Comparison of ENCODE assay signal across 21 mouse cellular contexts in the genomic region with DNA sequence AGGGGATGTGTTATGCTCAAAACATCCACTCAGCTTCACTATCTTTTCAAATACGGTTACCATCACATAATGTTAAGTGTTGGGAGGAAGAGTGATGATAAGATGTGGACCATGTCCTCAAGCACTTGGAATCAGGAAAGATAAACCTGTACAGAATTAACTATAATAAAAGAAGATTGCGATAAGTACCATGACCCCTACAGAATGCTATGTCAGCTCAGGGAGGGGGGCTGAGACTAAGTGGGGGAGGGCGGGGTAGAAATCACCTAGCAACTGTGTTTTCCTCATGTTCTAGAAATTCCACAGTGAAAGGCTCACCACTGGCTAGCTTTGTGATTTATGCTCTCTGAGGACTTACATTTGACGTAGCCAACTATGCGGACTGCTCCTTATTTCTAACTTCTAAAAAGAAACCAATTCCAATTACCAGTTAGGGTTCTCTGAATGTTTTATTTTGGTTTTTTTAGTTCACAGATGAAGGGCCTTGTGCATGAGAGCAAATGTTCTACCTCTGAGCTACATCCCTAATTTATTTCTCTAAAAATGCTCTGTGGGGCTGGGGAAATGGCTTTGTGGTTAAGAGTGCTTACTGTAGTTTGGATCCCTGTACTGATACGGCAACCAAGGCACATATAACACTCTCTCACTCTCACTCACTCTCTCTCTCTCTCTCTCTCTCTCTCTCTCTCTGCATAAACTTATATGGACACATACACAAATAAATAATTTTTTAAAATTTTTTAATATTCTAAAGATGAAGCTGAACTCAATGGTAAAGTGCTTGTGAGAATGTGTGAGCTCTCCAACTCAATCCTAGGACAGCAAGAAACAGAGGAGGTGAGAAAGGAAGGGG. TPM values are rescaled to one million over a fixed set of nuclear protein-coding genes. Genes with fewer than 3 reads are reported as not detected.
DNase-seq lines count a peak whose midpoint lies in the region; ATAC-seq and TF ChIP-seq lines count a peak whose summit lies in the region.
"Had no signal": no experiment of that assay in that cellular context is flagged by ENCODE, and none has a peak within 500 bp of the region (broad histone marks: within the 10 kb centered on the region; RNA-seq: fewer than 3 reads in every experiment).

No protein-coding gene starts in this region.

- H3K9ac ChIP-seq in heart, embryonic 15.5 days: no peak overlapping the region
- no peak overlapping the region for H3K9ac ChIP-seq in heart, embryonic 12.5 days
- no peak overlapping the region for H3K9ac ChIP-seq in lung, embryonic 16.5 days (ENCODE audit: low read length)
- H3K9ac ChIP-seq: embryonic facial prominence, embryonic 12.5 days; forebrain, postnatal 0 days; hindbrain, embryonic 15.5 days; limb, embryonic 12.5 days; liver, embryonic 13.5 days; lung, embryonic 15.5 days; midbrain, embryonic 13.5 days; neural tube, embryonic 12.5 days had no signal

- H3K4me2 ChIP-seq in heart, embryonic 15.5 days: no peak overlapping the region
- no peak overlapping the region for H3K4me2 ChIP-seq in heart, embryonic 12.5 days
- no peak overlapping the region for H3K4me2 ChIP-seq in lung, embryonic 16.5 days (ENCODE audit: low read depth, low read length)
- H3K4me2 ChIP-seq: embryonic facial prominence, embryonic 12.5 days; hindbrain, embryonic 15.5 days; limb, embryonic 12.5 days; liver, embryonic 13.5 days; lung, embryonic 15.5 days; midbrain, embryonic 13.5 days; neural tube, embryonic 12.5 days had no signal

- 0 out of 2 replicates have a peak, but pooled peaks have one; percentile 22 for ATAC-seq in heart, embryonic 15.5 days (replicated peaks; ENCODE audit: insufficient number of reproducible peaks, insufficient read depth, low FRiP score, low read depth)
- ATAC-seq in heart, embryonic 12.5 days (ENCODE audit: insufficient number of reproducible peaks, low FRiP score): no peak
- ATAC-seq in lung, embryonic 16.5 days (ENCODE audit: low read depth): 0 out of 2 replicates have a peak, but pooled peaks have one; percentile 37
- ATAC-seq: forebrain, postnatal 0 days; midbrain, embryonic 13.5 days had no signal

- peaks cover 22% of the 10 kb centered on the region for H3K4me1 ChIP-seq in heart, embryonic 15.5 days (replicated peaks)
- peaks cover 33% of the 10 kb centered on the region for H3K4me1 ChIP-seq in heart, embryonic 12.5 days (replicated peaks)
- peaks cover 2% of the 10 kb centered on the region; the same call in 1 of the 2 replicates for H3K4me1 ChIP-seq in lung, embryonic 16.5 days (replicated peaks; ENCODE audit: control insufficient read depth, insufficient read depth, low read length)
- 0 out of 2 replicates have a peak, but pooled peaks cover 3% of the 10 kb centered on the region for H3K4me1 ChIP-seq in lung, adult 2 months (ENCODE audit: control insufficient read depth, insufficient read depth, low read length)
- H3K4me1 ChIP-seq in brown adipose tissue, adult 24 weeks (ENCODE audit: control insufficient read depth, insufficient read depth, insufficient read length, low read length): no peaks in the 10 kb centered on the region
- H3K4me1 ChIP-seq: embryonic facial prominence, embryonic 12.5 days; hindbrain, embryonic 15.5 days; limb, embryonic 12.5 days; liver, embryonic 13.5 days; midbrain, embryonic 13.5 days; neural tube, embryonic 12.5 days had no signal

- DNase-seq in lung, adult 2 months: no peak
- DNase-seq in mesoderm, embryonic 11.5 days (ENCODE audit: low read depth, low spot score): peak; percentile 15
- DNase-seq in spleen, adult 18-20 months: no peak
- no peak for DNase-seq in left cerebral cortex, adult 18-20 months (ENCODE audit: low spot score in 2 of 2)
- DNase-seq: cerebellum, adult 2 months; forebrain, postnatal 0 days; kidney, adult 18-20 months; liver, embryonic 13.5 days; right cerebral cortex, postnatal 4 days; thymus, adult 2 months had no signal

- H3K27me3 ChIP-seq in heart, embryonic 15.5 days: no peaks in the 10 kb centered on the region
- no peaks in the 10 kb centered on the region for H3K27me3 ChIP-seq in heart, embryonic 12.5 days (replicated peaks)
- H3K27me3 ChIP-seq in lung, embryonic 16.5 days (ENCODE audit: control insufficient read depth, insufficient read depth, low read depth, low read length): no peaks in the 10 kb centered on the region
- H3K27me3 ChIP-seq: embryonic facial prominence, embryonic 12.5 days; hindbrain, embryonic 15.5 days; limb, embryonic 12.5 days; liver, embryonic 13.5 days; lung, embryonic 15.5 days; midbrain, embryonic 13.5 days; neural tube, embryonic 12.5 days had no signal

- no peaks in the 10 kb centered on the region for H3K9me3 ChIP-seq in heart, embryonic 15.5 days (replicated peaks)
- no peaks in the 10 kb centered on the region for H3K9me3 ChIP-seq in heart, embryonic 12.5 days (replicated peaks)
- no peaks in the 10 kb centered on the region for H3K9me3 ChIP-seq in lung, embryonic 16.5 days (ENCODE audit: control insufficient read depth, low read length)
- H3K9me3 ChIP-seq: embryonic facial prominence, embryonic 12.5 days; hindbrain, embryonic 15.5 days; limb, embryonic 12.5 days; liver, embryonic 13.5 days; lung, embryonic 15.5 days; midbrain, embryonic 13.5 days; neural tube, embryonic 12.5 days had no signal

- H3K27ac ChIP-seq in heart, embryonic 15.5 days: no peak overlapping the region
- no peak overlapping the region for H3K27ac ChIP-seq in heart, embryonic 12.5 days (ENCODE audit: poor library complexity, severe bottlenecking)
- H3K27ac ChIP-seq in lung, embryonic 16.5 days (ENCODE audit: low read length): no peak overlapping the region
- 0 out of 2 replicates have a peak overlapping the region, but pooled peaks have one; percentile 19 for H3K27ac ChIP-seq in brown adipose tissue, adult 24 weeks (replicated peaks; ENCODE audit: low read depth, low read length)
- H3K27ac ChIP-seq: embryonic facial prominence, embryonic 12.5 days; hindbrain, embryonic 15.5 days; limb, embryonic 12.5 days; liver, embryonic 13.5 days; lung, embryonic 15.5 days; midbrain, embryonic 13.5 days; neural tube, embryonic 12.5 days had no signal

- peaks cover 6% of the 10 kb centered on the region; the same call in 1 of the 2 replicates for H3K36me3 ChIP-seq in heart, embryonic 15.5 days
- H3K36me3 ChIP-seq in heart, embryonic 12.5 days: peaks cover 30% of the 10 kb centered on the region
- H3K36me3 ChIP-seq in lung, embryonic 16.5 days (ENCODE audit: control insufficient read depth, insufficient read depth, low read length): 0 out of 2 replicates have a peak, but pooled peaks cover 2% of the 10 kb centered on the region
- H3K36me3 ChIP-seq: lung, embryonic 15.5 days had no signal

- 55% methylated on average over 6 of the region's 6 CpGs for WGBS in heart, embryonic 15.5 days
- 62% methylated on average over 6 of the region's 6 CpGs for WGBS in heart, embryonic 12.5 days
- 63% methylated on average over 6 of the region's 6 CpGs for WGBS in lung, embryonic 16.5 days
- WGBS in lung, adult 2 months: 77% methylated on average over 6 of the region's 6 CpGs

- TF ChIP-seq POLR2A in lung, adult 2 months (IDR thresholded peaks at IDR 0.05; ENCODE audit: borderline replicate concordance, extremely low read depth, low read depth, low read length): no peak

- H3K4me3 ChIP-seq in heart, embryonic 15.5 days: no peak overlapping the region
- H3K4me3 ChIP-seq in heart, embryonic 12.5 days: no peak overlapping the region
- no peak overlapping the region for H3K4me3 ChIP-seq in lung, embryonic 16.5 days (ENCODE audit: low read length)
- no peak overlapping the region for H3K4me3 ChIP-seq in lung, adult 2 months (replicated peaks; ENCODE audit: extremely low read depth, low read depth, low read length)
- H3K4me3 ChIP-seq in brown adipose tissue, adult 24 weeks (ENCODE audit: insufficient read depth, low read depth, low read length): no peak overlapping the region
- H3K4me3 ChIP-seq: embryonic facial prominence, embryonic 12.5 days; hindbrain, embryonic 15.5 days; limb, embryonic 12.5 days; liver, embryonic 13.5 days; lung, embryonic 15.5 days; midbrain, embryonic 13.5 days; neural tube, embryonic 12.5 days had no signal

- TF ChIP-seq CTCF in lung, adult 2 months (IDR thresholded peaks at IDR 0.05; ENCODE audit: insufficient read depth, low read length): no peak

RNA-seq across cellular contexts. Expression of a gene that starts 27.6 kb away (rescaled TPM):
- polyA plus RNA-seq in heart, embryonic 15.5 days (2015; fragmentation: Nextera tagmentation; extraction: Ambion mirVana): 22.1 and 24.7 TPM in 2 replicates
- polyA plus RNA-seq in heart, embryonic 12.5 days (2016; fragmentation: Nextera tagmentation; extraction: Ambion mirVana): 33.4 and 36.6 TPM in 2 replicates
- polyA plus RNA-seq in lung, embryonic 16.5 days (2015; fragmentation: Nextera tagmentation; extraction: Ambion mirVana): 22.3 and 25.8 TPM in 2 replicates
- polyA plus RNA-seq in lung, adult 2 months (2012; rRNA removed): 13.1 and 15.6 TPM in 2 replicates
- 9.4 and 15.4 TPM in 2 replicates for polyA plus RNA-seq in brown adipose tissue, adult 24 weeks (2012; ENCODE audit: insufficient read depth, insufficient read length, missing spikeins)
- 10 to 100 TPM; 36.3 to 47.4 TPM for total RNA-seq in left cerebral cortex, adult 18-20 months (2021)

RNA-seq across cellular contexts. Expression of a gene that starts 31.9 kb away (rescaled TPM):
- 8.6 and 11.8 TPM in 2 replicates for polyA plus RNA-seq in heart, embryonic 15.5 days (2015; fragmentation: Nextera tagmentation; extraction: Ambion mirVana)
- polyA plus RNA-seq in heart, embryonic 12.5 days (2016; fragmentation: Nextera tagmentation; extraction: Ambion mirVana): 6.7 and 9.7 TPM in 2 replicates
- polyA plus RNA-seq in lung, embryonic 16.5 days (2015; fragmentation: Nextera tagmentation; extraction: Ambion mirVana): 7.4 and 9.7 TPM in 2 replicates
- 72.8 and 80.7 TPM in 2 replicates for polyA plus RNA-seq in lung, adult 2 months (2012; rRNA removed)
- polyA plus RNA-seq in brown adipose tissue, adult 24 weeks (2012; ENCODE audit: insufficient read depth, insufficient read length, missing spikeins): 6.3 and 8.9 TPM in 2 replicates
- total RNA-seq in left cerebral cortex, adult 18-20 months (2021): 1 to 10 TPM; 5.3 to 5.5 TPM

RNA-seq across cellular contexts. Expression of a gene that starts 42.4 kb away (rescaled TPM):
- polyA plus RNA-seq in heart, embryonic 15.5 days (2015; fragmentation: Nextera tagmentation; extraction: Ambion mirVana): 26.6 and 26.9 TPM in 2 replicates
- polyA plus RNA-seq in heart, embryonic 12.5 days (2016; fragmentation: Nextera tagmentation; extraction: Ambion mirVana): 26.4 and 29.5 TPM in 2 replicates
- polyA plus RNA-seq in lung, embryonic 16.5 days (2015; fragmentation: Nextera tagmentation; extraction: Ambion mirVana): 27.7 and 28.4 TPM in 2 replicates
- 13.1 and 17.2 TPM in 2 replicates for polyA plus RNA-seq in lung, adult 2 months (2012; rRNA removed)
- polyA plus RNA-seq in brown adipose tissue, adult 24 weeks (2012; ENCODE audit: insufficient read depth, insufficient read length, missing spikeins): 9.3 and 16.1 TPM in 2 replicates
- total RNA-seq in left cerebral cortex, adult 18-20 months (2021): 10 to 100 TPM; 13.5 TPM
- total RNA-seq: megakaryocyte progenitor cell, adult 5-6 weeks had no signal
